29 mouse cellular contexts compared by ENCODE assay signal in genomic region chr16:87512331-87512730, GRCm38 (mm10). TPM values are rescaled to one million over a fixed set of nuclear protein-coding genes. Genes with fewer than 3 reads are reported as not detected.
"Had no signal": no experiment of that assay in that cellular context is flagged by ENCODE, and none has a peak within 500 bp of the region (broad histone marks: within the 10 kb centered on the region; RNA-seq: fewer than 3 reads in every experiment).

No protein-coding gene starts in this region.

- H3K4me2 ChIP-seq: heart, embryonic 11.5 days; heart, embryonic 13.5 days; heart, embryonic 15.5 days; hindbrain, embryonic 13.5 days; hindbrain, embryonic 15.5 days; kidney, embryonic 15.5 days; limb, embryonic 13.5 days; limb, embryonic 15.5 days; liver, embryonic 12.5 days had no signal

- H3K9me3 ChIP-seq: heart, embryonic 13.5 days; heart, embryonic 15.5 days; hindbrain, embryonic 13.5 days; hindbrain, embryonic 15.5 days; kidney, embryonic 15.5 days; limb, embryonic 13.5 days; limb, embryonic 15.5 days; liver, embryonic 12.5 days had no signal

- ATAC-seq: hindbrain, postnatal 0 days; intestine, embryonic 16.5 days; liver, embryonic 12.5 days had no signal

- H3K36me3 ChIP-seq: heart, embryonic 13.5 days; heart, embryonic 15.5 days; hindbrain, embryonic 13.5 days; hindbrain, embryonic 15.5 days; kidney, embryonic 15.5 days; limb, embryonic 13.5 days; limb, embryonic 15.5 days; liver, embryonic 12.5 days had no signal

- H3K4me3 ChIP-seq: heart, adult 2 months; heart, embryonic 13.5 days; heart, embryonic 15.5 days; hindbrain, embryonic 13.5 days; hindbrain, embryonic 15.5 days; kidney, embryonic 15.5 days; limb, embryonic 13.5 days; limb, embryonic 15.5 days; liver, embryonic 12.5 days had no signal

- H3K27ac ChIP-seq: heart, adult 2 months; heart, embryonic 13.5 days; heart, embryonic 15.5 days; hindbrain, embryonic 13.5 days; hindbrain, embryonic 15.5 days; hindbrain, postnatal 0 days; kidney, embryonic 15.5 days; kidney, postnatal 0 days; limb, embryonic 13.5 days; limb, embryonic 15.5 days; liver, embryonic 12.5 days; liver, embryonic 14.5 days had no signal

- H3K4me1 ChIP-seq: hindbrain, embryonic 13.5 days; hindbrain, embryonic 15.5 days; limb, embryonic 13.5 days; limb, embryonic 15.5 days; liver, embryonic 12.5 days had no signal

- H3K9ac ChIP-seq: heart, embryonic 13.5 days; heart, embryonic 15.5 days; hindbrain, embryonic 13.5 days; hindbrain, embryonic 15.5 days; kidney, embryonic 15.5 days; limb, embryonic 13.5 days; limb, embryonic 15.5 days; liver, embryonic 12.5 days; liver, embryonic 14.5 days had no signal

- H3K27me3 ChIP-seq: heart, embryonic 13.5 days; heart, embryonic 15.5 days; hindbrain, embryonic 13.5 days; hindbrain, embryonic 15.5 days; kidney, embryonic 15.5 days; limb, embryonic 13.5 days; limb, embryonic 15.5 days; liver, embryonic 12.5 days had no signal

- DNase-seq: gastrocnemius, postnatal 25 days; heart, adult 11 months; heart, adult 2 months; heart, postnatal 14 days; heart, postnatal 36 days; kidney, adult 11 months; kidney, adult 2 months; kidney, adult 9 months; kidney, postnatal 14 days; kidney, postnatal 36 days; layer of hippocampus, adult 9-11 months; layer of hippocampus, postnatal 36 days; left cerebral cortex, postnatal 4 days had no signal

RNA-seq across cellular contexts. Expression of gene Map3k7cl, which starts 40.8 kb away (rescaled TPM):
- total RNA-seq: hematopoietic stem cell, adult 5-6 weeks had no signal
- polyA plus RNA-seq: heart, embryonic 11.5 days; hindbrain, embryonic 11.5 days; hindbrain, embryonic 15.5 days; limb, embryonic 11.5 days; liver, embryonic 12.5 days had no signal
